Mouse (Mus musculus) lung, postnatal 14 days (tissue): ENCODE data around the gene Unc93b1.

Experiments
- DNase-seq: peaks from one replicate; pipeline ENCODE4 v3.0.0; 2021

Unc93b1 gene

DNA sequence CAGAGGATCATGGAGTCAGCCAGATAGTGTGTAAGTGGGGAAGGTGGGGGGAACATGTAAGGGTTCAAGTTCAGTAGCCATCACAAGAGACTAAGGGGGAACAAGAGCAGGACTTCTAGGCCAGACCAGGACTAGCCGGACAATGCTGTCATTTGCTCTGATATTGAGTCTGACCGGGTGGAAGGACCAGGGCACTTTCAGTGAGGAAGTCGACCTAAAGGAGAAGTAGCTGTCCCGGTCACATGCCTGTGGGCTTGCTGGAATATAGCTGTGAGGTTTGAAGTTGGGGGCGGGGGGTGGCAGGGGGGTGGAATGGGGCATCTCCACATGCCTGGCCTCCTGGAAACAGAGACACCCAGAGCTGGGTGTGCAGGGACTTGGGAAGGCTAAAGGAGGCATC, 20.5 kb upstream of the Unc93b1 start:
- no peak for DNase-seq

DNA sequence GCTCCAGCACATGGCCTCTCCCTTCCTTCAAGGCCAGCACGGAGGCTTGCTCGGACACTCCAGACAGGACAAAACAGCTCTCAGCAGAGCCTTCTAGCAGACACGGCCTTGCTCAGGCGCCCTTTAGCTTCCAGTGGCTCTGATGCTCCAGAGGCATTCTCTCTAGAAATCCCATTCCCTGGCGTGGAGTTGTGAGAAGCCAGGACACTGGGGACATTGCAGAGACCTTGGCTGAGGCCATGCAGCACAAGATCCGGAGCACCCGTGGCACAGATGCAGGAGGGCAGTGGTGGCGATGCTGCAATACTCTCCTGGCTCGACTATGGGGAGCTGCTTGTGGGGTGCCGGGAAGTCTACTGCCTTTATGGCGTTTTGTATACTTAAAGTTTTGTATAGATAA, 18.3 kb upstream of the Unc93b1 start:
- no peak for DNase-seq

DNA sequence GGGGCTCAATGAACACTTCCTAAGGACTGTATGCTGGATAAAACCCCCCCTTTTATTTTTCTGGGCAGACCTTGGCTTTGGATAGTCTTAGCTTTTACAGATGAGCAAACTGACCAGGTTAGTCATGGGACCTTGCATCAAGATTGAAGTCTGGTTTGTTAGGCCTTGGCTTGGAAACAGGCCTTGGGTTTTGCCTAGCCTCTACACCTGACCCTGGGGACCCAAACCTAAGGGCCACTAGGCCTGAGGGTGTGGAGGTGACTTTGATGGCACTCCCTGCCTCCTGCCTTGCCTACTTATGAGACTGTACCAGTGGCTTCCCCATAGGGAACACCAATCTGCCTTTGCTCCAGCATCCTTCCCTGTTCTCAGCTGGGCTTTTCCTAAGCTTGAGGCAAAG, 15.1 kb upstream of the Unc93b1 start:
- no peak for DNase-seq

- no peak for DNase-seq
These were observed 12.2 kb upstream of the Unc93b1 start for GRCm38 (mm10) chr19:3922661-3923371.

GRCm38 (mm10) chr19:3923586-3923985, 11.4 kb upstream of the Unc93b1 start:
- peak; percentile 39 for DNase-seq

- DNase-seq = no peak
These were observed 10.8 kb upstream of the Unc93b1 start for GRCm38 (mm10) chr19:3924190-3924589.

DNA sequence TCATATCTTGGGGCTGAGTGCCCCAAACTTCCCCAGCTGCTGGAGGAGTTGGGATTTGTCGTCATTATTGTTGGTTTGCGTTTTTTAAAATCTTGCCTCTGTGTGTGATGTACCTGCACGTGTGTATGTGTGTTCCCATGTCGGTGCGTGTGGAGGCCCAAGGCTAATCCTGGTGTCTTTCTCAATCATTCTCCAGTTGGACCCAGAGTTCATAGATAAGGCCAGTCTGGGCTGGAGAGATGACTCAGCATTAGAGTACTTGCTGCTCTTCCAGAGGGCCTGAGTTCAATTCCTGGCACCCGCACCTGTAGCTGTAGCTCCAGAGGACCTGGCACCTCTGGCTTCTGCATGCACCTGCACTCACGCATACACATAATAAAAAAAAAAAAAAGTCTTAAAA, 10.1 kb upstream of the Unc93b1 start:
- no peak for DNase-seq

DNA sequence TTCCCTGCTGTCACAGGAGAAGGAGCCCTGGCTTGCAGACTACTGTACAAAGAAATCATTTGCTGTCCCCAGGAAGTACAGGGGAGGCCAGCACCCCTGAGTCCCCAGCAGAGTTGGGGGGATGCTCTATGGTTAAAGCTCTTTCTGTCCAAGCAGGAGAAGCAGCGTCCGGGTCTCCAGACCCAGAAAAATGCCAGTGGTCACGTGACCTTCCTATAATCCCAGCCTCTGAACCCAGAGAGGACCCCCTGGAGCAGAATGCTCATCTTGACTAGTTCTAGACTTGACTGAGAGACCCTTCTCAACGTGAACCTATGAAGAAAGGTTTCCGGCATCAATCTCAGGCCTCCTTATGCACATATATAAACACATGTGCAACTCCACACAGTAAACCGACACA, 9.1 kb upstream of the Unc93b1 start:
- no peak for DNase-seq

GRCm38 (mm10) chr19:3926279-3926678, 8.7 kb upstream of the Unc93b1 start:
- peak; percentile 69 for DNase-seq

GRCm38 (mm10) chr19:3926685-3927084, 8.3 kb upstream of the Unc93b1 start:
- no peak for DNase-seq

- DNase-seq = no peak
These were observed 7.0 kb upstream of the Unc93b1 start for GRCm38 (mm10) chr19:3927989-3928388.

DNA sequence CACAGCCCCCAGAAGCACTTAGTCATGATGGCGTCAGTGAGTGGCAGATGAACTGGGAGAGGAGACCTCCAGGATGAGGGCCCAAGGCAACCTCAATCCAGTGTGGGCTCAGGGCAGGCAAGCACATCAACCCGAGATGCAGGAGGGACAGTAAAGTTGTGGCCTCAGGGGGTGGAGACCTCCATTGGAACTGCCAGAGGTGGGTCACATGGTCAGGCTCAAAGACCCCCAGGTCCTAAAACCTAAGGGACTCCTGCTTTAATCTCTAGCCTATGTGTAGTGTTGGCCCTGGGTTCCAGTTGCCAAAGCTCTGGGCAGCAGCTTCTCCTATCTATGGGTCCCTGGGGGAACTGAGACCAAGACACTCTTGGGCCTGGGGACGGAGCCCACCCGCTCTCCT, 6.2 kb upstream of the Unc93b1 start:
- no peak for DNase-seq

DNA sequence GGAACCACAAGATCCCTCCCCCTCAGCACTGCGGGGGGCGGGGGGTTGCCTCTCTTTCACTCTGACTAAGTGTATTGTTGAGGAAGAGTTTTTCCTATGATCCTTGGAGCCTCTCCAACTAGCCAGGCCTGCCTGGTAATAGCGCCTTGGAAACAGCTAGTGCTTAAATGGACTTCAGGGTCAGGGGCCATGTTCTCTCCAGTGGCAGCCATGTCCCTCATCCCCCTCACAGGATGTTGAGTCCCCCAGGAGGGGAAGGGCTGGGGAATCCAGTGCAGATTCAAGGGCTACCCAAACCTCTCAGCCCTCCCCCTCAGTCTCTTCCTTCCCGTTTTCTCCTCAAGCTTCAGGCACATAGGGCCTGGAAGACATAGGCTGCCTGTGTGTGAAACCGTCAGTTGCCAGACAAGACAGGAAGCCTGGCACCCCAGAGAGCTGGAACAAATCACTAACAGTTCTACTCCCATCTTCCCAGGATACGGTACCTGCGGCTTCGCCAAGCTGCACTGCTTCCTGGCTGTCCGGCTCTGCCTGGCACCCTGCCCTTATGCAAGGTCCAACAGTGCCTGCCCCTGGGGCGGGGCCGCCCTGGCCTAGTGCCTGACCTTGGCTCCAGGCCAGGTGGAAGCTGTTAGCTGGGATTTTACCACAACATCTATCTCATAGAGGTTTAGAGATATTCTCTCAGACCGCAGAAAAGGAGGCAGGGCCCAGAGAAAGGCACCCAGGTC, 5.6 kb upstream of the Unc93b1 start, which contains the start of gene Aldh3b1:
Aldh3b1 (minus strand) TSS at position 598 of the 731 bp plus-strand sequence.
- peak; percentile 95 for DNase-seq

DNA sequence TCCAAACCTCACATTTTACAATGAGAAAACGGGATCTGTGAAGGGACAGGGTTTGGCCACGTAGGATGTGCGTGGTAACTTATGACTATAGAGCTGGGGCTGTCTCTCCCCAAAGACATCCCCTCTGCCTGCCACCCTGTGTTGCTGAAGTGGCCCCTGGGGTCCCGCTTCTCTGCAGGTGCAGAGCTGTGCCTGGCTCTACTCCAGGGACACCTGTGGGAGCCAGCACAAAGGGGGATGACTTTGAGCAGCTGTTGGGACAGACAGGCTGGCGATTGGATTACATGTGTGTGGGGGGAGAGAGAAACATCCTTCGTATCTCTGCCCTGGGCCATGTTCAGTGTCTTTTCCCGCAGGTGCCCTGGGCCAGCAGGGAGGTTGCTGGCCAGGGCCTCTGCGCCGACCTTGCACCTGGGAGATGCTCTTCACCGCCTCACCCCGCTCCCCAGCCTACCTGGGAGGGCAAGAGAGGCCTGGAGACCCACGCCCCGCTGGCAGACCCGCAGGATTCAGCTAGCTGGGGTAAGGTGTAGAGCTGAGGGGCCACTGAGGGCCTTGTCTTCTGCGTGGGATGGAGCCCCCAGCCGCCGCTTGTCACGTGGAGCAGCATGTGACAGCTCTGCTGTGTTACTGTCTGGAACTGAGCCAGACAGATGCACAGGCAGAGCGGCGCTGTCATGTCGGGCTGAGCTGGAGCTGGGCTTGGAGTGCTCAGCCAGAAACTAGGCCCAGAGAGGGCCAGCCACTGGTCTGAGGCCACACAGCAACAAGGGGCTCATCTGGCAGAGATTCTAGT, 4.5 kb upstream of the Unc93b1 start:
- DNase-seq = no peak

DNA sequence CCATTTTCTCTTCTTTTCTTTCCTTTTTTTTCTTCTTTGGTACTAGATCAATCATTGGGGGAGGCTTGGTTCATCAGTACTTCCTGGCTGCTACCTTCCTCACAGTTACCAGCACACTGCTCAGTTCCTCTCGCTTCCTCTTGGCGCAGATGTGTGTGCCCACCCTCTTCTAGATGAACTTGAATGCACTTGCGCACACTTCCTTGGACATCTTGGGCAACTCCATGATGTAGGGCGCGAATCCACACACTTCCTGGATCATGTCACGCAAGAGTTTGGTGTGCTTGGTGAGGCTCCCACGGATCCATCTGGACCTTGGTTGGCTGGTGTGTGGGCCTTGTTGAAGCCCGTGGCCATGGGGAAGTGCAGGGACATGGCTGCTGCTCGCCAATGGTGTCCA, 3.3 kb upstream of the Unc93b1 start:
- DNase-seq = no peak

- peak; percentile 75 for DNase-seq
These were observed 1.2 kb downstream of the Unc93b1 start for GRCm38 (mm10) chr19:3935896-3936850.

GRCm38 (mm10) chr19:3942315-3942714, 7.3 kb downstream of the Unc93b1 start:
- DNase-seq = no peak

DNA sequence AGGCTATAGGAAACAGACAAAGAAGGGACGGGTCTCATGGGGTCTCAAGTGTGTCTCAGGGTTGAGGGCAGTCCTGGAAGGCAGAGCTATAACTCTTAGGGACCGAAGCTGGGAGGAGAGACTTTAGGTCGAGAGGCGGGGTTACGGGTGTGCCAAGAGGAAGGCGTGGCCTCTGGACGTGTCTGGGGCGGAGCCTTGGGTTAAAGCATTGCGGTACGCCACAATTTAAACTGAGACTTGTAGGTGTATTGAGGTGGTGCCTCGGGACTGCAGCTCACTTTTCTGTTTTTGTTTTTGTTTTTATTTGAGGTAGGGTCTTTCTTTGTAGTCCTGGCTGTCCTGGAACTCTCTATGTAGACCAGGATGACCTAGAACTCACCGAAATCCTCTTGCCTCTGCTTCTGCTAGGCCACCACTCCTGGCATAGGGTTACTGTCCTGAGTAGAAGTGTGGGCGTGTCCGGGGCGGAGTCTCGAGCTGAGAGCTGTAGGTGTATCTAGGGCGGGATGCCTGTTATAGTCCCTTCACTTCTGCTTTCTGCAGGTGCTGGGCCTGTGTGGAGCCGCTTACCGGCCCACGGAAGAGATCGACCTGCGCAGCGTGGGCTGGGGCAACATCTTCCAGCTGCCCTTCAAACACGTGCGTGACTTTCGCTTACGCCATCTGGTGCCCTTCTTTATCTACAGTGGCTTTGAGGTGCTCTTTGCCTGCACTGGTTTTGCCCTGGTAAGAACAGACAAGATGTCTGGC, 8.2 kb downstream of the Unc93b1 start:
- DNase-seq = peak; percentile 67

DNA sequence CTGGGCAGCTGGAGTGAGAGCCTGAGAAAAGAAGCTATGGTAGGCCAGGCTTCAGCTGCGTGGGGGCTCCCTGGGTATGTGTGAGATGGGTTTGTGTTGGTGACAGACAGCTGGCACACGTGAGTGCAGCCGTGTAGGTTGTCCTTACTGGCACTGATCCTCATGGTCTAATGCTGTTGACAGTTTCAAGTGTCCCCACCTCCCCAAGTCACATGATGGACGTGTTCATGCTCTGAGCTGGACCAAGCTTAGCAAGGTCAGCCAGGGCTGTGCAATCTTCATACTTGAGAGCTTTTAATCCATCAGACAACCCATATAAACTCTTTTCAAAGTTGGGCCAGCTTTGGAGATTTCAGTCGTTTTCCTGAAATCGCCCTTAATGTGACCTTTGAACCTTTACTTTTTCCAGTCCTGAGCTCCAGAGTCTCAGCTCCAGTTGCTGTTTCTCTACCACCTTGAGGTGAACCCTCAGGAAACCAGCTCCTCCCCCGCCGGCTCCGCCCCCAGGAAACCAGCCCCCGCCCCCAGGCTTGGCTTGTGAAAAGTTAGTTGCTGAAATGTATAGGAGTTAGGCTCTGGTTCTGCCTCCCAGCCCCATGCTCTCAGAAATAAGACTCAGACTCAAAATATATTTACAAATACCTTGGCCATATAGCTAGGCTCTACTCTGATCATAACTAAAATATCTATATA, 11.0 kb downstream of the Unc93b1 start:
- no peak for DNase-seq

- peak; percentile 80 for DNase-seq
These were observed 11.7 kb downstream of the Unc93b1 start for GRCm38 (mm10) chr19:3946715-3947114.

DNA sequence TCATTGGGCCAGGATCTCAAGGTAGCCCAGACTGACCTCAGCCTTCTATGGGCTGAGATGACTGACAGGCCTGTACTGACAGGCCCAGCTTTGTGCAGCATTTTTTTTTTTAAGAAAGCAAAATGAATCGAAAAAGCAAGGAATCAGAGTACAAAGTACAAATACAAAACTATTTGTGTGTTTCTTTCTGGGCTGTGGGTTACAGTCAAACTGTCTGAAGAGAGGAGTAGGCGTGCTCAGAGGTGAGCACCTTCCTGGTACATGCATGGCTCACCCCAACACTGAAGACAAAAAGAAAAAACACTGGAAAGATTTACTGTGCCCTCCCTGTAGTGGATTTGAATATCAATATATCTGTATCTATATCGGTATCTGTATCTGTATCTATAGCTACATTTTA, 12.8 kb downstream of the Unc93b1 start:
- no peak for DNase-seq
